Mouse (Mus musculus) heart, embryonic 13.5 days (tissue): ENCODE data around the gene Slc19a2. TPM values are rescaled to one million over a fixed set of nuclear protein-coding genes. Genes with fewer than 3 reads are reported as not detected.

Experiments
- ATAC-seq: fragments of 200-750 bp; cut with Nextera tagmentation; 2 replicates; pipeline ENCODE4 v1.8.0; 2017; ENCODE audit warnings: moderate TSS enrichment; ENCODE audit not compliant: insufficient number of reproducible peaks, low FRiP score, low TSS enrichment; ENCODE audit errors: extremely low read depth
- H3K27ac ChIP-seq: fragments of 300-500 bp; sonication (generic); replicated peaks from 2 replicates; pipeline ENCODE4 v1.5.1; 2015; ENCODE audit warnings: moderate library complexity, mild to moderate bottlenecking, inconsistent platforms
- H3K27me3 ChIP-seq: fragments of 300-500 bp; sonication (generic); replicated peaks from 2 replicates; pipeline ENCODE4 v1.6.1; 2015; ENCODE audit warnings: mild to moderate bottlenecking, inconsistent platforms
- H3K36me3 ChIP-seq: fragments of 300-500 bp; sonication (generic); 2 replicates; pipeline ENCODE4 v1.6.1; 2015; ENCODE audit warnings: mild to moderate bottlenecking, inconsistent platforms
- H3K4me1 ChIP-seq: fragments of 300-500 bp; sonication (generic); 2 replicates; pipeline ENCODE4 v1.6.1; 2015; ENCODE audit warnings: inconsistent platforms
- H3K4me2 ChIP-seq: fragments of 300-500 bp; sonication (generic); 2 replicates; pipeline ENCODE4 v1.6.1; 2015; ENCODE audit warnings: inconsistent platforms, mild to moderate bottlenecking, moderate library complexity
- H3K4me3 ChIP-seq: fragments of 300-500 bp; sonication (generic); 2 replicates; pipeline ENCODE4 v1.5.1; 2015; ENCODE audit warnings: moderate library complexity, mild to moderate bottlenecking, inconsistent platforms
- H3K9ac ChIP-seq: fragments of 300-500 bp; sonication (generic); 2 replicates; pipeline ENCODE4 v1.6.1; 2015; ENCODE audit warnings: inconsistent platforms, mild to moderate bottlenecking, moderate library complexity
- H3K9me3 ChIP-seq: fragments of 300-500 bp; sonication (generic); 2 replicates; pipeline ENCODE4 v1.6.1; 2016; ENCODE audit warnings: inconsistent platforms
- WGBS: fragments of 180-500 bp; shearing (Covaris S2); methylation state at CpG from one replicate; pipeline ENCODE4 v1.1.7; 2015; ENCODE audit warnings: mixed read lengths; 5-methylcytosine and 5-hydroxymethylcytosine counted together
- polyA plus RNA-seq: library from polyadenylated mRNA; unstranded; fragments of >200 nt; fragmentation: Nextera tagmentation; extraction: Ambion mirVana; gene quantifications from 2 replicates; pipeline ENCODE4 v1.2.1, GENCODE M21; 2015

Gene Slc19a2
- polyA plus RNA-seq, 1 experiment from 2014 or later = 6.6 TPM

DNA sequence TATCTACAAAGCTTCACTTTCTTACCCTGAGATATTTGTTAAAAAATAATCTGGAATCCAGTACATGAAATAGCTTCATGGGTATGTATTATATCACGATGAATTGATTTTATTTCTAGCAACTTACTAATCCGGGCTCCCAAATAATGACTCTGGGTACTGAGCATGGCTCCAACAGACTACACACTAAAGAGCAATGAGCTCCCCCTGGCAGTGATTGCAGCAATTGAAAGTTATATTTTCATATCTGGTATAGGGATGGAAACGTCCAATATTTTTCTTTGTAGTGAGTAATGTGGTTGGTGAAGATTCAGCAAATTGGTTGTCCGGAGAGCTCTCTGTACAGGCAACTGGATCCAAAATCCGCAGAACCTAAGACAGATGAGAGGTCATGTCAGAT lies 43.2 kb downstream of the Slc19a2 start:
- 86% methylated on average over 5 of the region's 5 CpGs for WGBS
- H3K9me3 ChIP-seq = no peaks in the 10 kb centered on the region
- ATAC-seq = no peak
- H3K27me3 ChIP-seq = no peaks in the 10 kb centered on the region
- no peak overlapping the region for H3K27ac ChIP-seq
- no peaks in the 10 kb centered on the region for H3K4me1 ChIP-seq
- H3K9ac ChIP-seq = no peak overlapping the region
- H3K36me3 ChIP-seq = peaks cover 61% of the 10 kb centered on the region
- H3K4me2 ChIP-seq = no peak overlapping the region
- H3K4me3 ChIP-seq = no peak overlapping the region

DNA sequence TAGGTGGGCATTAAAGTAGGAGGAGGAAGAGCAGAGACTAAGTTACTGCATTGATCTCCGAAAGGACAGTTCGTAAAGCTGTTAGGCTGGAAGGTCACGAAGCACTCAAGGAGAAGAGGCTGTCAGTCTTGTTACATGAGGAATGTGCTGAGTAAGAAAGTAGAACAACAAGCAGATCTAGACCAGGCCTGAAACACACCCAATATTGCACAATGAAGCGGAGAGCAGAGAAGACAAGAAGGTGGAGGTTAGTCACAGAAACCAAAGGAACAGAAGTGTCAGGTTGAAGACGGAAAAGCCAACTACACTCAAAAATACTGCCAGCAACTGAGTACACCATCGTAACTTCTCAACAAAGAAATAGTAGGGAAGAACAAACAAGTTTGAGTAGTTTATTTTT lies 45.2 kb downstream of the Slc19a2 start:
- Histone ChIP-seq H3K36me3 (peaks cover 81% of the 10 kb centered on the region), H3K4me3 (no peak overlapping the region), H3K9me3 (no peaks in the 10 kb centered on the region), H3K27me3 (no peaks in the 10 kb centered on the region), H3K4me2 (no peak overlapping the region), H3K4me1 (no peaks in the 10 kb centered on the region), H3K27ac (no peak overlapping the region), H3K9ac (no peak overlapping the region)
- no peak for ATAC-seq
- 84% methylated on average over 6 of the region's 6 CpGs for WGBS

GRCm38 (mm10) chr1:164296473-164296872 lies 47.6 kb downstream of the Slc19a2 start:
- no peak overlapping the region for H3K4me3 ChIP-seq
- ATAC-seq = no peak
- H3K9ac ChIP-seq = no peak overlapping the region
- no peak overlapping the region for H3K4me2 ChIP-seq
- WGBS = 93% methylated on average over 4 of the region's 5 CpGs
- H3K4me1 ChIP-seq = no peaks in the 10 kb centered on the region
- H3K27ac ChIP-seq = no peak overlapping the region
- peaks cover 88% of the 10 kb centered on the region for H3K36me3 ChIP-seq
- H3K27me3 ChIP-seq = no peaks in the 10 kb centered on the region
- no peaks in the 10 kb centered on the region for H3K9me3 ChIP-seq

GRCm38 (mm10) chr1:164301949-164302348 lies 53.1 kb downstream of the Slc19a2 start:
- H3K9me3 ChIP-seq = no peaks in the 10 kb centered on the region
- H3K36me3 ChIP-seq = peaks cover 75% of the 10 kb centered on the region
- H3K27me3 ChIP-seq = no peaks in the 10 kb centered on the region
- H3K9ac ChIP-seq = no peak overlapping the region
- 86% methylated on average over 4 of the region's 4 CpGs for WGBS
- H3K4me2 ChIP-seq = no peak overlapping the region
- H3K4me1 ChIP-seq = peaks cover 12% of the 10 kb centered on the region
- no peak overlapping the region for H3K27ac ChIP-seq
- H3K4me3 ChIP-seq = no peak overlapping the region
- ATAC-seq = no peak

DNA sequence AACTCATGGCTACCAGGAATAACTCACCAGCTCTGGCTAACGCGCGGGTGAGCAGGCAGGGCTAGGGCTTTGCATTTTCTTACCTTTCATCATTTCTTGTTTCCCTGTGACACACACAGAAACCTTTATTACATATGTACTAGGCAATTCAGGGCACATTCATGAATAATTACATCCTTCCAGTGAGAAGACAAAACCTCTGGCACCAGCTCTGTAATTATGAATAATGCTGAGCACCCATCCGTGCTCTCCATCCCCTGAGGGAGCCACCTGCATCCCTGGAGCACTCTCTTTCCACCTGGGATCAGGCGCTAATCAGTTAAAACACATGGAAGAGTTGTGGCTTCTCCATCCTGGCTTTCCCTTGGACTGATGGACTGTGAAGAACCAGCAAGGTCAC lies 55.0 kb downstream of the Slc19a2 start, which contains the start of gene Nme7:
Nme7 (plus strand) TSS at position 301 of the 400 bp plus-strand sequence.
- Histone ChIP-seq H3K4me1 (peaks cover 19% of the 10 kb centered on the region), H3K9ac (no peak within 1 kb of the TSS; the same call in 1 of the 2 replicates), H3K4me3 (no peak within 1 kb of the TSS), H3K4me2 (no peak within 1 kb of the TSS), H3K27ac (no peak within 1 kb of the TSS), H3K36me3 (peaks cover 57% of the 10 kb centered on the region), H3K9me3 (no peaks in the 10 kb centered on the region), H3K27me3 (no peaks in the 10 kb centered on the region)
- 89% methylated on average over 5 of the region's 5 CpGs for WGBS
- ATAC-seq = no peak

- Histone ChIP-seq H3K9ac (peak within 1 kb of the TSS; percentile 84), H3K27me3 (no peaks in the 10 kb centered on the region), H3K4me3 (peak within 1 kb of the TSS; percentile 65), H3K9me3 (no peaks in the 10 kb centered on the region), H3K27ac (peak within 1 kb of the TSS; percentile 71), H3K36me3 (peaks cover 30% of the 10 kb centered on the region), H3K4me1 (peaks cover 19% of the 10 kb centered on the region), H3K4me2 (peak within 1 kb of the TSS; percentile 91)
- peak; percentile 98 for ATAC-seq
- under 1% methylated on average over 35 of the region's 35 CpGs for WGBS
Measured at GRCm38 (mm10) chr1:164307124-164307751, 58.4 kb downstream of the Slc19a2 start, which contains the start of gene Blzf1. TSS of gene Blzf1 (minus strand) at chr1:164307489.

DNA sequence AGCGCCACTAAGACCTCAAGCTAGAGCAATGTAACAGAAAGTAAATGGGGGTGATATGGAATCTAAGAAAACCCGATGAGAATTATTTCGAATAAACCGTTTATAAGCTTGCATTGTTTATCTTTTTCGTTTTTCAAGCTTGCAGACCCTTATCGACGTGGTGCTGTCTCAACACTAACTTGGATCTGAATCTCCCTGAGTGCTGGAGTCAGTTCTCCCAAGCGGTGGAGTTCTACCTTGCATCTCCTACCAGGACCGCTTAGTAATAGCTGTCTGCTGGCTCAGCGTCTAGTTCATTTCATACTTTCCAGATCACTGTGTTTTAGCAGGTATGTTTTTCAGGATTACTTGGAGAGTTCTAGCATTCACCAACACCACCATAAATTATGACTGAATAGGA lies 59.1 kb downstream of the Slc19a2 start:
- WGBS = 11% methylated on average over 10 of the region's 10 CpGs
- Histone ChIP-seq H3K27me3 (no peaks in the 10 kb centered on the region), H3K4me1 (peaks cover 19% of the 10 kb centered on the region), H3K4me2 (peak overlapping the region; percentile 91), H3K9ac (peak overlapping the region; percentile 84), H3K27ac (0 out of 2 replicates have a peak overlapping the region, but pooled peaks have one; percentile 32), H3K9me3 (no peaks in the 10 kb centered on the region), H3K36me3 (peaks cover 28% of the 10 kb centered on the region), H3K4me3 (peak overlapping the region; percentile 65)
- no peak for ATAC-seq

DNA sequence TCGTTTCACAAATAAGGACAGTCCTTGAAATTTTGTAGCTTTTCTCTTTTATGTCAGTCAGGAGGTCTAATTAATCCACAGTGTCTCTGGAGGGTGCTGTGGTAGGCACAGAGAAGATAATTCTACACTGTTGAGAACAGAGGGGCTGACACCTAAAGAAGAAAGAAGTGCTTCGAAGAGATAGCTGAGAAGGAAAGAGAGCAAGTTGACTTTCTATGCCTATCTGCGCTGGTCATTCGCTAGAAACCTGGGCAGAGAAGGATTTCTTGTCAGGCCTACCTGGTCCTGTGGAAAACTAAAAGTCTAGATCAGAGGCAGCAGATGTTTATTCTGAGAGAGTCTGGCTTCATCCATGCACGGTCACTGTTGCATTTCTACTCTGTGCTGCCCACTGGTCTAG lies 65.2 kb downstream of the Slc19a2 start:
- H3K4me3 ChIP-seq = no peak overlapping the region
- peaks cover 20% of the 10 kb centered on the region for H3K36me3 ChIP-seq
- H3K4me1 ChIP-seq = peaks cover 12% of the 10 kb centered on the region
- no peak for ATAC-seq
- no peak overlapping the region for H3K27ac ChIP-seq
- H3K9me3 ChIP-seq = no peaks in the 10 kb centered on the region
- WGBS = 85% methylated on average over 5 of the region's 5 CpGs
- H3K4me2 ChIP-seq = no peak overlapping the region
- no peaks in the 10 kb centered on the region for H3K27me3 ChIP-seq
- no peak overlapping the region for H3K9ac ChIP-seq

Other genes starting within 250 kb of the Slc19a2 start
- gene Sele, start 200.8 kb upstream of the Slc19a2 start, polyA plus RNA-seq = 0.57 and 0.84 TPM in 2 replicates
- gene Sell, start 187.1 kb upstream of the Slc19a2 start, polyA plus RNA-seq = 0.31 and 0.72 TPM in 2 replicates
- 0.08 and 0.23 TPM in 2 replicates for gene Selp, start 133.8 kb upstream of the Slc19a2 start, polyA plus RNA-seq
- 0.24 and 0.38 TPM in 2 replicates for gene F5, start 97.2 kb upstream of the Slc19a2 start, polyA plus RNA-seq
- gene Ccdc181, start 26.5 kb downstream of the Slc19a2 start, polyA plus RNA-seq = 8.7 and 9.5 TPM in 2 replicates
- gene Nme7, start 55.1 kb downstream of the Slc19a2 start, polyA plus RNA-seq = 21.4 and 22.7 TPM in 2 replicates
- gene Blzf1, start 58.4 kb downstream of the Slc19a2 start, polyA plus RNA-seq = 22.4 and 27.0 TPM in 2 replicates
- 293 and 324 TPM in 2 replicates for gene Atp1b1, start 209.3 kb downstream of the Slc19a2 start, polyA plus RNA-seq